Mouse (Mus musculus) neural tube, embryonic 14.5 days (tissue): ENCODE data around the gene Fgf2. TPM values are rescaled to one million over a fixed set of nuclear protein-coding genes. Genes with fewer than 3 reads are reported as not detected.

Experiments
- ATAC-seq: fragments of 200-750 bp; cut with Nextera tagmentation; 2 replicates; pipeline ENCODE4 v1.8.0; 2017; ENCODE audit warnings: low read depth, mild to moderate bottlenecking, moderate TSS enrichment, moderate library complexity
- H3K27ac ChIP-seq: fragments of 300-500 bp; sonication (generic); 2 replicates; pipeline ENCODE4 v1.5.1; 2014; ENCODE audit warnings: low read depth, mild to moderate bottlenecking, control low read depth, low read length, moderate library complexity, mixed read lengths
- H3K27me3 ChIP-seq: fragments of 300-500 bp; sonication (generic); 2 replicates; pipeline ENCODE4 v1.6.1; 2014; ENCODE audit warnings: low read length; ENCODE audit not compliant: control insufficient read depth, insufficient read depth
- H3K36me3 ChIP-seq: fragments of 300-500 bp; sonication (generic); 2 replicates; pipeline ENCODE4 v1.6.1; 2014; ENCODE audit warnings: low read length, mixed read lengths; ENCODE audit not compliant: control insufficient read depth, insufficient read depth
- H3K4me1 ChIP-seq: fragments of 300-500 bp; sonication (generic); 2 replicates; pipeline ENCODE4 v1.6.1; 2014; ENCODE audit warnings: low read length; ENCODE audit not compliant: control insufficient read depth, insufficient read depth
- H3K4me2 ChIP-seq: fragments of 300-500 bp; sonication (generic); 2 replicates; pipeline ENCODE4 v1.6.1; 2014; ENCODE audit warnings: mild to moderate bottlenecking, low read depth, low read length, control low read depth
- H3K4me3 ChIP-seq: fragments of 300-500 bp; sonication (generic); 2 replicates; pipeline ENCODE4 v1.5.1; 2014; ENCODE audit warnings: low read depth, low read length, control low read depth, mixed read lengths
- H3K9ac ChIP-seq: fragments of 300-500 bp; sonication (generic); replicated peaks from 2 replicates; pipeline ENCODE4 v1.6.1; 2014; ENCODE audit warnings: low read depth, mild to moderate bottlenecking, control low read depth, low read length, mixed read lengths
- H3K9me3 ChIP-seq: fragments of 300-500 bp; sonication (generic); 2 replicates; pipeline ENCODE4 v1.6.1; 2016; ENCODE audit warnings: low read length; ENCODE audit not compliant: control insufficient read depth
- WGBS: fragments of 180-500 bp; shearing (Covaris S2); extraction: QIAGEN DNeasy Blood & Tissue Kit; methylation state at CpG from one replicate; pipeline ENCODE4 v1.1.7; 2014; 5-methylcytosine and 5-hydroxymethylcytosine counted together
- polyA plus RNA-seq: library from polyadenylated mRNA; unstranded; fragments of >200 nt; fragmentation: Nextera tagmentation; extraction: Ambion mirVana; gene quantifications from 2 replicates; pipeline ENCODE4 v1.2.1, GENCODE M21; 2014

Fgf2 gene
- polyA plus RNA-seq, 1 experiment from 2014 or later = 0.74 TPM

- no peak overlapping the region for H3K4me2 ChIP-seq
- no peak overlapping the region for H3K27ac ChIP-seq
- H3K27me3 ChIP-seq = no peaks in the 10 kb centered on the region
- no peaks in the 10 kb centered on the region for H3K4me1 ChIP-seq
- no peak overlapping the region for H3K4me3 ChIP-seq
- no peaks in the 10 kb centered on the region for H3K36me3 ChIP-seq
- WGBS = 51% methylated on average over 3 of the region's 3 CpGs
- no peak overlapping the region for H3K9ac ChIP-seq
- ATAC-seq = peak; percentile 28; the same call in 1 of the 2 replicates
- no peaks in the 10 kb centered on the region for H3K9me3 ChIP-seq
These were observed 23.8 kb upstream of the Fgf2 start for GRCm38 (mm10) chr3:37324310-37324709.

- Histone ChIP-seq H3K36me3 (no peaks in the 10 kb centered on the region), H3K9ac (no peak overlapping the region), H3K27ac (no peak overlapping the region), H3K9me3 (no peaks in the 10 kb centered on the region), H3K4me2 (no peak overlapping the region), H3K27me3 (no peaks in the 10 kb centered on the region), H3K4me3 (no peak overlapping the region), H3K4me1 (no peaks in the 10 kb centered on the region)
- no peak for ATAC-seq
- 91% methylated on average over 5 of the region's 5 CpGs for WGBS
These were observed 22.6 kb upstream of the Fgf2 start for GRCm38 (mm10) chr3:37325317-37326112.

- H3K27me3 ChIP-seq = no peaks in the 10 kb centered on the region
- WGBS = 94% methylated on average over 3 of the region's 3 CpGs
- ATAC-seq = no peak
- no peak overlapping the region for H3K27ac ChIP-seq
- no peak overlapping the region for H3K4me3 ChIP-seq
- H3K36me3 ChIP-seq = no peaks in the 10 kb centered on the region
- H3K9me3 ChIP-seq = no peaks in the 10 kb centered on the region
- H3K4me1 ChIP-seq = no peaks in the 10 kb centered on the region
- H3K4me2 ChIP-seq = no peak overlapping the region
- no peak overlapping the region for H3K9ac ChIP-seq
These were observed 21.5 kb upstream of the Fgf2 start for GRCm38 (mm10) chr3:37326627-37327026.

GRCm38 (mm10) chr3:37328489-37328888, 19.7 kb upstream of the Fgf2 start:
- no peak overlapping the region for H3K9ac ChIP-seq
- no peak overlapping the region for H3K4me3 ChIP-seq
- 82% methylated on average over 2 of the region's 2 CpGs for WGBS
- H3K9me3 ChIP-seq = no peaks in the 10 kb centered on the region
- H3K27me3 ChIP-seq = no peaks in the 10 kb centered on the region
- H3K36me3 ChIP-seq = no peaks in the 10 kb centered on the region
- H3K27ac ChIP-seq = no peak overlapping the region
- no peak overlapping the region for H3K4me2 ChIP-seq
- ATAC-seq = no peak
- H3K4me1 ChIP-seq = no peaks in the 10 kb centered on the region

GRCm38 (mm10) chr3:37329963-37330362, 18.2 kb upstream of the Fgf2 start:
- Histone ChIP-seq H3K9me3 (no peaks in the 10 kb centered on the region), H3K9ac (no peak overlapping the region), H3K4me2 (no peak overlapping the region), H3K27ac (no peak overlapping the region), H3K36me3 (no peaks in the 10 kb centered on the region), H3K27me3 (no peaks in the 10 kb centered on the region), H3K4me3 (no peak overlapping the region), H3K4me1 (no peaks in the 10 kb centered on the region)
- 93% methylated on average over 1 of the region's 1 CpGs for WGBS
- ATAC-seq = no peak

GRCm38 (mm10) chr3:37331999-37332449, 16.1 kb upstream of the Fgf2 start:
- Histone ChIP-seq H3K36me3 (no peaks in the 10 kb centered on the region), H3K9me3 (no peaks in the 10 kb centered on the region), H3K27me3 (no peaks in the 10 kb centered on the region), H3K4me1 (no peaks in the 10 kb centered on the region), H3K9ac (no peak overlapping the region), H3K4me2 (no peak overlapping the region), H3K27ac (no peak overlapping the region), H3K4me3 (no peak overlapping the region)
- 66% methylated on average over 6 of the region's 6 CpGs for WGBS
- no peak for ATAC-seq

GRCm38 (mm10) chr3:37334053-37334452, 14.1 kb upstream of the Fgf2 start:
- 93% methylated on average over 4 of the region's 4 CpGs for WGBS
- no peak overlapping the region for H3K9ac ChIP-seq
- H3K36me3 ChIP-seq = no peaks in the 10 kb centered on the region
- ATAC-seq = no peak
- H3K27me3 ChIP-seq = no peaks in the 10 kb centered on the region
- H3K9me3 ChIP-seq = no peaks in the 10 kb centered on the region
- no peaks in the 10 kb centered on the region for H3K4me1 ChIP-seq
- H3K4me3 ChIP-seq = no peak overlapping the region
- H3K4me2 ChIP-seq = no peak overlapping the region
- no peak overlapping the region for H3K27ac ChIP-seq

GRCm38 (mm10) chr3:37341110-37341509, 7.0 kb upstream of the Fgf2 start:
- no peak for ATAC-seq
- H3K4me1 ChIP-seq = no peaks in the 10 kb centered on the region
- WGBS = 58% methylated on average over 5 of the region's 5 CpGs
- no peak overlapping the region for H3K9ac ChIP-seq
- H3K36me3 ChIP-seq = no peaks in the 10 kb centered on the region
- H3K4me3 ChIP-seq = no peak overlapping the region
- no peak overlapping the region for H3K27ac ChIP-seq
- no peaks in the 10 kb centered on the region for H3K9me3 ChIP-seq
- H3K4me2 ChIP-seq = no peak overlapping the region
- no peaks in the 10 kb centered on the region for H3K27me3 ChIP-seq

GRCm38 (mm10) chr3:37342811-37343210, 5.3 kb upstream of the Fgf2 start:
- H3K27me3 ChIP-seq = 0 out of 2 replicates have a peak, but pooled peaks cover 1% of the 10 kb centered on the region
- ATAC-seq = no peak
- 0 out of 2 replicates have a peak, but pooled peaks cover 2% of the 10 kb centered on the region for H3K4me1 ChIP-seq
- no peaks in the 10 kb centered on the region for H3K9me3 ChIP-seq
- no peak overlapping the region for H3K4me3 ChIP-seq
- 74% methylated on average over 5 of the region's 5 CpGs for WGBS
- no peak overlapping the region for H3K27ac ChIP-seq
- no peak overlapping the region for H3K4me2 ChIP-seq
- H3K36me3 ChIP-seq = no peaks in the 10 kb centered on the region
- H3K9ac ChIP-seq = no peak overlapping the region
